Mouse (Mus musculus) liver, embryonic 12.5 days (tissue): Measurements from ENCODE around the gene Efcab5. TPM values are rescaled to one million over a fixed set of nuclear protein-coding genes. Genes with fewer than 3 reads are reported as not detected.

Source experiments
- ATAC-seq: fragments of 200-750 bp; cut with Nextera tagmentation; 2 replicates; pipeline ENCODE4 v1.8.0; 2017; ENCODE audit warnings: moderate number of reproducible peaks, mild to moderate bottlenecking, moderate library complexity
- H3K27ac ChIP-seq: fragments of 300-500 bp; sonication (generic); 2 replicates; pipeline ENCODE4 v1.5.1; 2016; ENCODE audit warnings: mild to moderate bottlenecking
- H3K27me3 ChIP-seq: fragments of 300-500 bp; sonication (generic); replicated peaks from 2 replicates; pipeline ENCODE4 v1.6.1; 2016; ENCODE audit warnings: mild to moderate bottlenecking, moderate library complexity
- H3K36me3 ChIP-seq: fragments of 300-500 bp; sonication (generic); 2 replicates; pipeline ENCODE4 v1.6.1; 2016; ENCODE audit warnings: mild to moderate bottlenecking, moderate library complexity
- H3K4me1 ChIP-seq: fragments of 300-500 bp; sonication (generic); 2 replicates; pipeline ENCODE4 v1.6.1; 2016
- H3K4me2 ChIP-seq: fragments of 300-500 bp; sonication (generic); 2 replicates; pipeline ENCODE4 v1.6.1; 2016; ENCODE audit warnings: mild to moderate bottlenecking, moderate library complexity
- H3K4me3 ChIP-seq: fragments of 300-500 bp; sonication (generic); 2 replicates; pipeline ENCODE4 v1.5.1; 2016; ENCODE audit warnings: mild to moderate bottlenecking, moderate library complexity
- H3K9ac ChIP-seq: fragments of 300-500 bp; sonication (generic); 2 replicates; pipeline ENCODE4 v1.6.1; 2016; ENCODE audit warnings: mild to moderate bottlenecking, moderate library complexity
- H3K9me3 ChIP-seq: fragments of 300-500 bp; sonication (generic); replicated peaks from 2 replicates; pipeline ENCODE4 v1.6.1; 2016; ENCODE audit warnings: mild to moderate bottlenecking, moderate library complexity
- WGBS: fragments of 180-500 bp; shearing (Covaris S2); methylation state at CpG from one replicate; pipeline ENCODE4 v1.1.7; 2016; ENCODE audit not compliant: insufficient replicate concordance; 5-methylcytosine and 5-hydroxymethylcytosine counted together
- polyA plus RNA-seq: library from polyadenylated mRNA; unstranded; fragments of >200 nt; fragmentation: Nextera tagmentation; extraction: Ambion mirVana; gene quantifications from 2 replicates; pipeline ENCODE4 v1.2.1, GENCODE M21; 2016

The Efcab5 gene
- polyA plus RNA-seq, 1 experiment from 2014 or later = 0.17 TPM

- WGBS = 12% methylated on average over 4 of the region's 4 CpGs
- Histone ChIP-seq H3K27ac (0 out of 2 replicates have a peak overlapping the region, but pooled peaks have one; percentile 26), H3K4me3 (no peak overlapping the region), H3K9ac (no peak overlapping the region), H3K36me3 (no peaks in the 10 kb centered on the region), H3K4me1 (peaks cover 10% of the 10 kb centered on the region), H3K9me3 (no peaks in the 10 kb centered on the region), H3K27me3 (no peaks in the 10 kb centered on the region), H3K4me2 (no peak overlapping the region)
- no peak for ATAC-seq
These were observed 7.7 kb upstream of the Efcab5 start for GRCm38 (mm10) chr11:77196181-77197143.

- Histone ChIP-seq H3K36me3 (no peaks in the 10 kb centered on the region), H3K9ac (no peak overlapping the region), H3K27ac (no peak overlapping the region), H3K9me3 (no peaks in the 10 kb centered on the region), H3K27me3 (no peaks in the 10 kb centered on the region), H3K4me1 (peaks cover 10% of the 10 kb centered on the region), H3K4me2 (no peak overlapping the region), H3K4me3 (no peak overlapping the region)
- ATAC-seq = no peak
- WGBS = 67% methylated on average over 11 of the region's 11 CpGs
These were observed 6.8 kb upstream of the Efcab5 start for GRCm38 (mm10) chr11:77195360-77196109.

GRCm38 (mm10) chr11:77194762-77195161 is 6.0 kb upstream of the Efcab5 start:
- Histone ChIP-seq H3K9me3 (no peaks in the 10 kb centered on the region), H3K27ac (no peak overlapping the region), H3K4me3 (no peak overlapping the region), H3K36me3 (no peaks in the 10 kb centered on the region), H3K4me2 (no peak overlapping the region), H3K9ac (no peak overlapping the region), H3K4me1 (peaks cover 11% of the 10 kb centered on the region), H3K27me3 (no peaks in the 10 kb centered on the region)
- WGBS = 54% methylated on average over 1 of the region's 1 CpGs
- ATAC-seq = no peak

GRCm38 (mm10) chr11:77193941-77194553 is 5.3 kb upstream of the Efcab5 start:
- no peak overlapping the region for H3K4me3 ChIP-seq
- WGBS = 68% methylated on average over 6 of the region's 6 CpGs
- H3K4me1 ChIP-seq = peaks cover 14% of the 10 kb centered on the region
- H3K9ac ChIP-seq = no peak overlapping the region
- H3K4me2 ChIP-seq = no peak overlapping the region
- H3K27ac ChIP-seq = no peak overlapping the region
- H3K9me3 ChIP-seq = no peaks in the 10 kb centered on the region
- no peaks in the 10 kb centered on the region for H3K36me3 ChIP-seq
- no peaks in the 10 kb centered on the region for H3K27me3 ChIP-seq
- no peak for ATAC-seq

- Histone ChIP-seq H3K4me2 (no peak overlapping the region), H3K4me3 (no peak overlapping the region), H3K27ac (no peak overlapping the region), H3K4me1 (peaks cover 14% of the 10 kb centered on the region), H3K36me3 (no peaks in the 10 kb centered on the region), H3K9me3 (no peaks in the 10 kb centered on the region), H3K9ac (no peak overlapping the region), H3K27me3 (no peaks in the 10 kb centered on the region)
- WGBS = 70% methylated on average over 5 of the region's 5 CpGs
- no peak for ATAC-seq
These were observed 4.6 kb upstream of the Efcab5 start for GRCm38 (mm10) chr11:77193410-77193809.

GRCm38 (mm10) chr11:77184926-77185325 is 3.8 kb downstream of the Efcab5 start:
- WGBS = 45% methylated on average over 2 of the region's 2 CpGs
- no peak for ATAC-seq
- H3K4me3 ChIP-seq = no peak overlapping the region

GRCm38 (mm10) chr11:77182616-77183015 is 6.2 kb downstream of the Efcab5 start:
- Histone ChIP-seq H3K4me2 (no peak overlapping the region), H3K27ac (no peak overlapping the region), H3K4me1 (no peaks in the 10 kb centered on the region), H3K27me3 (no peaks in the 10 kb centered on the region), H3K9ac (no peak overlapping the region), H3K36me3 (no peaks in the 10 kb centered on the region), H3K4me3 (no peak overlapping the region), H3K9me3 (no peaks in the 10 kb centered on the region)
- 55% methylated on average over 2 of the region's 2 CpGs for WGBS
- ATAC-seq = no peak

More at GRCm38 (mm10) chr11:77184926-77185325, 3.8 kb downstream of the Efcab5 start:
- Histone ChIP-seq H3K27ac (no peak overlapping the region), H3K36me3 (no peaks in the 10 kb centered on the region), H3K9ac (no peak overlapping the region), H3K27me3 (no peaks in the 10 kb centered on the region), H3K4me2 (no peak overlapping the region), H3K4me1 (peaks cover 4% of the 10 kb centered on the region; the same call in 1 of the 2 replicates), H3K9me3 (no peaks in the 10 kb centered on the region)

GRCm38 (mm10) chr11:77182041-77182440 is 6.7 kb downstream of the Efcab5 start:
- no peaks in the 10 kb centered on the region for H3K27me3 ChIP-seq
- H3K4me2 ChIP-seq = no peak overlapping the region
- 58% methylated on average over 2 of the region's 2 CpGs for WGBS
- H3K9ac ChIP-seq = no peak overlapping the region
- no peak overlapping the region for H3K27ac ChIP-seq
- no peaks in the 10 kb centered on the region for H3K4me1 ChIP-seq
- no peak for ATAC-seq
- no peaks in the 10 kb centered on the region for H3K36me3 ChIP-seq
- H3K9me3 ChIP-seq = no peaks in the 10 kb centered on the region
- H3K4me3 ChIP-seq = no peak overlapping the region

GRCm38 (mm10) chr11:77181528-77181927 is 7.2 kb downstream of the Efcab5 start:
- 53% methylated on average over 5 of the region's 5 CpGs for WGBS
- Histone ChIP-seq H3K9me3 (no peaks in the 10 kb centered on the region), H3K4me3 (no peak overlapping the region), H3K27me3 (no peaks in the 10 kb centered on the region), H3K9ac (no peak overlapping the region), H3K27ac (no peak overlapping the region), H3K36me3 (no peaks in the 10 kb centered on the region), H3K4me1 (no peaks in the 10 kb centered on the region), H3K4me2 (no peak overlapping the region)
- no peak for ATAC-seq

GRCm38 (mm10) chr11:77180886-77181285 is 7.9 kb downstream of the Efcab5 start:
- WGBS = 51% methylated on average over 4 of the region's 4 CpGs
- Histone ChIP-seq H3K4me1 (no peaks in the 10 kb centered on the region), H3K27ac (no peak overlapping the region), H3K36me3 (no peaks in the 10 kb centered on the region), H3K4me3 (no peak overlapping the region), H3K9ac (no peak overlapping the region), H3K9me3 (no peaks in the 10 kb centered on the region), H3K27me3 (no peaks in the 10 kb centered on the region), H3K4me2 (no peak overlapping the region)
- no peak for ATAC-seq

- Histone ChIP-seq H3K4me3 (no peak overlapping the region), H3K9ac (no peak overlapping the region), H3K9me3 (no peaks in the 10 kb centered on the region), H3K4me1 (no peaks in the 10 kb centered on the region), H3K27ac (no peak overlapping the region), H3K36me3 (no peaks in the 10 kb centered on the region), H3K4me2 (no peak overlapping the region), H3K27me3 (no peaks in the 10 kb centered on the region)
- 65% methylated on average over 3 of the region's 3 CpGs for WGBS
- ATAC-seq = no peak
These were observed 9.0 kb downstream of the Efcab5 start for GRCm38 (mm10) chr11:77179771-77180170.

GRCm38 (mm10) chr11:77174531-77174930 is 14.2 kb downstream of the Efcab5 start:
- H3K4me3 ChIP-seq = no peak overlapping the region
- H3K36me3 ChIP-seq = no peaks in the 10 kb centered on the region
- ATAC-seq = no peak
- 71% methylated on average over 7 of the region's 7 CpGs for WGBS
- no peaks in the 10 kb centered on the region for H3K9me3 ChIP-seq
- H3K27ac ChIP-seq = no peak overlapping the region
- H3K9ac ChIP-seq = no peak overlapping the region
- no peaks in the 10 kb centered on the region for H3K4me1 ChIP-seq
- no peak overlapping the region for H3K4me2 ChIP-seq
- H3K27me3 ChIP-seq = no peaks in the 10 kb centered on the region
